ENCODE assay signal across 21 mouse cellular contexts in genomic region chr10:63460935-63461334, GRCm38 (mm10). TPM values are rescaled to one million over a fixed set of nuclear protein-coding genes. Genes with fewer than 3 reads are reported as not detected.
"Had no signal": no experiment of that assay in that cellular context is flagged by ENCODE, and none has a peak within 500 bp of the region (broad histone marks: within the 10 kb centered on the region; RNA-seq: fewer than 3 reads in every experiment).

No protein-coding gene starts in this region.

- H3K9ac ChIP-seq: limb, embryonic 13.5 days; liver, embryonic 14.5 days had no signal

- H3K36me3 ChIP-seq: limb, embryonic 13.5 days had no signal

- H3K4me3 ChIP-seq: limb, embryonic 13.5 days; myocyte had no signal

- H3K9me3 ChIP-seq: limb, embryonic 13.5 days had no signal

- H3K27ac ChIP-seq: limb, embryonic 13.5 days; liver, embryonic 14.5 days had no signal

- H3K4me2 ChIP-seq: limb, embryonic 13.5 days had no signal

- DNase-seq: kidney, postnatal 10 days; kidney, postnatal 4 days; left cerebral cortex, postnatal 4 days; lung, adult 18-20 months; lung, postnatal 36 days; midbrain, embryonic 14.5 days; thymus, adult 18-20 months; thymus, postnatal 14 days had no signal

RNA-seq across cellular contexts. Expression of gene Ctnna3, which starts 31.0 kb away (rescaled TPM):
- total RNA-seq: megakaryocyte progenitor cell, adult 5-6 weeks; neutrophil, adult 5-6 weeks had no signal
- polyA plus RNA-seq: liver, adult 2 months had no signal

RNA-seq across cellular contexts. Expression of gene Gm7075, which starts 39.3 kb away (rescaled TPM):
- total RNA-seq: layer of hippocampus, adult 8-10 months; layer of hippocampus, postnatal 14 days; left cerebral cortex, adult 18-20 months; left cerebral cortex, postnatal 10 days; left cerebral cortex, postnatal 4 days; liver, adult 2 months; megakaryocyte progenitor cell, adult 5-6 weeks; neutrophil, adult 5-6 weeks had no signal
- polyA plus RNA-seq: kidney, embryonic 14.5 days; limb, embryonic 13.5 days; liver, adult 2 months; liver, embryonic 14.5 days; lung, embryonic 16.5 days; midbrain, embryonic 14.5 days; myocyte; stomach, embryonic 14.5 days had no signal
